Mouse (Mus musculus) macrophage (primary cell): ENCODE results near the gene C3. TPM values are rescaled to one million over a fixed set of nuclear protein-coding genes. Genes with fewer than 3 reads are reported as not detected.
A peak's percentile ranks its signal among the peaks of the same experiment; 100 is the strongest.

Experiments used
- H3K27ac ChIP-seq: fragments of 350-480 bp; formaldehyde crosslinking; 2 replicates; pipeline ENCODE4 v1.9.0; 2021
- H3K36me3 ChIP-seq: fragments of 350-480 bp; formaldehyde crosslinking; 2 replicates; pipeline ENCODE4 v1.9.0; 2021; ENCODE audit errors: inconsistent target
- H3K4me3 ChIP-seq: fragments of 350-480 bp; formaldehyde crosslinking; 2 replicates; pipeline ENCODE4 v1.9.0; 2021; ENCODE audit errors: inconsistent target
- H3K79me2 ChIP-seq: fragments of 350-480 bp; formaldehyde crosslinking; 2 replicates; pipeline ENCODE4 v1.9.0; 2021; ENCODE audit errors: inconsistent target
- WGBS: methylation state at CpG from one replicate; pipeline ENCODE4 v1.1.7; 2026; ENCODE audit warnings: inconsistent platforms; ENCODE audit not compliant: missing documents; 5-methylcytosine and 5-hydroxymethylcytosine counted together
- polyA plus RNA-seq: library from polyadenylated mRNA; stranded (reverse); fragments of 250-400 nt; gene quantifications from 3 replicates; pipeline ENCODE4 v1.2.4, GENCODE M21; 2018; ENCODE audit warnings: inconsistent platforms

Gene C3
- polyA plus RNA-seq, 1 experiment from 2014 or later, result 40.8 TPM

GRCm38 (mm10) chr17:57185641-57186040 is 42.3 kb downstream of the C3 start:
- Histone ChIP-seq H3K27ac (no peak overlapping the region), H3K79me2 (no peaks in the 10 kb centered on the region)
- WGBS, result 70% methylated on average over 2 of the region's 2 CpGs

GRCm38 (mm10) chr17:57182871-57183270 is 45.1 kb downstream of the C3 start:
- no peak overlapping the region for H3K4me3 ChIP-seq
- H3K79me2 ChIP-seq, result no peaks in the 10 kb centered on the region
- H3K36me3 ChIP-seq, result no peaks in the 10 kb centered on the region
- no peak overlapping the region for H3K27ac ChIP-seq
- 36% methylated on average over 3 of the region's 3 CpGs for WGBS

More at GRCm38 (mm10) chr17:57185641-57186040, 42.3 kb downstream of the C3 start:
- Histone ChIP-seq H3K4me3 (no peak overlapping the region), H3K36me3 (no peaks in the 10 kb centered on the region)

GRCm38 (mm10) chr17:57180363-57180762 is 47.6 kb downstream of the C3 start:
- no peak overlapping the region for H3K4me3 ChIP-seq
- 50% methylated on average over 8 of the region's 8 CpGs for WGBS
- no peaks in the 10 kb centered on the region for H3K79me2 ChIP-seq
- no peak overlapping the region for H3K27ac ChIP-seq
- H3K36me3 ChIP-seq, result no peaks in the 10 kb centered on the region

- H3K79me2 ChIP-seq, result no peaks in the 10 kb centered on the region
- H3K36me3 ChIP-seq, result no peaks in the 10 kb centered on the region
- WGBS, result 68% methylated on average over 4 of the region's 4 CpGs
- H3K27ac ChIP-seq, result no peak overlapping the region
- H3K4me3 ChIP-seq, result no peak overlapping the region
Measured at GRCm38 (mm10) chr17:57173351-57173750, 54.6 kb downstream of the C3 start.

- H3K79me2 ChIP-seq, result no peaks in the 10 kb centered on the region
- 47% methylated on average over 4 of the region's 5 CpGs for WGBS
- H3K4me3 ChIP-seq, result no peak overlapping the region
- no peaks in the 10 kb centered on the region for H3K36me3 ChIP-seq
- H3K27ac ChIP-seq, result peak overlapping the region; percentile 42
Measured at GRCm38 (mm10) chr17:57172378-57172777, 55.6 kb downstream of the C3 start.

- 85% methylated on average over 5 of the region's 5 CpGs for WGBS
- H3K4me3 ChIP-seq, result no peak overlapping the region
- H3K79me2 ChIP-seq, result no peaks in the 10 kb centered on the region
- no peak overlapping the region for H3K27ac ChIP-seq
- no peaks in the 10 kb centered on the region for H3K36me3 ChIP-seq
Measured at GRCm38 (mm10) chr17:57170616-57171260, 57.2 kb downstream of the C3 start.

- Histone ChIP-seq H3K4me3 (no peak overlapping the region), H3K79me2 (no peaks in the 10 kb centered on the region), H3K27ac (no peak overlapping the region), H3K36me3 (no peaks in the 10 kb centered on the region)
- WGBS, result 13% methylated on average over 10 of the region's 11 CpGs
Measured at GRCm38 (mm10) chr17:57166800-57167791, 60.8 kb downstream of the C3 start.

Other genes starting within 250 kb of the C3 start
- not detected in 3 replicates for gene Acer1, start 246.0 kb downstream of the C3 start, polyA plus RNA-seq
- 20.0 to 37.4 TPM (median 21.4 TPM) in 3 replicates for gene Clpp, start 237.8 kb downstream of the C3 start, polyA plus RNA-seq
- gene Alkbh7, start 230.8 kb downstream of the C3 start, polyA plus RNA-seq, result 3.6 to 20.7 TPM (median 11.8 TPM) in 3 replicates
- gene Pspn, start 228.1 kb downstream of the C3 start, polyA plus RNA-seq, result not detected in 3 replicates
- gene Gtf2f1, start 216.8 kb downstream of the C3 start, polyA plus RNA-seq, result 63.3 to 154 TPM (median 75.9 TPM) in 3 replicates
- not detected in 3 replicates for gene Gm17949, start 216.7 kb downstream of the C3 start, polyA plus RNA-seq
- gene Khsrp, start 196.6 kb downstream of the C3 start, polyA plus RNA-seq, result 33.8 to 48.2 TPM (median 45.0 TPM) in 3 replicates
- gene Slc25a41, start 186.5 kb downstream of the C3 start, polyA plus RNA-seq, result not detected in 3 replicates
- not detected in 3 replicates for gene Crb3, start 169.0 kb downstream of the C3 start, polyA plus RNA-seq
- gene Slc25a23, start 168.3 kb downstream of the C3 start, polyA plus RNA-seq, result 4.0 to 8.6 TPM (median 6.8 TPM) in 3 replicates
- gene Dennd1c, start 149.6 kb downstream of the C3 start, polyA plus RNA-seq, result 14.1 to 26.5 TPM (median 15.7 TPM) in 3 replicates
- gene Tubb4a, start 140.4 kb downstream of the C3 start, polyA plus RNA-seq, result 0.15 to 0.36 TPM (median 0.27 TPM) in 3 replicates
- gene Tnfsf9, start 122.8 kb downstream of the C3 start, polyA plus RNA-seq, result 2.6 to 9.9 TPM (median 7.6 TPM) in 3 replicates
- gene Cd70, start 78.4 kb downstream of the C3 start, polyA plus RNA-seq, result not detected in 3 replicates
- 1.7 to 2.2 TPM (median 2.2 TPM) in 3 replicates for gene Tnfsf14, start 34.0 kb downstream of the C3 start, polyA plus RNA-seq
- gene Gpr108, start 20.3 kb upstream of the C3 start, polyA plus RNA-seq, result 44.3 to 68.7 TPM (median 50.3 TPM) in 3 replicates
- gene Trip10, start 21.3 kb upstream of the C3 start, polyA plus RNA-seq, result 16.5 to 20.2 TPM (median 17.0 TPM) in 3 replicates
- 91.4 to 144 TPM (median 106 TPM) in 3 replicates for gene Vav1, start 51.0 kb upstream of the C3 start, polyA plus RNA-seq
- 496 to 766 TPM (median 742 TPM) in 3 replicates for gene Adgre1, start 130.6 kb upstream of the C3 start, polyA plus RNA-seq